Mouse (Mus musculus) cerebellum, postnatal 10 days (tissue): Measurements from ENCODE around the gene Sec1.

ENCODE experiments used
- DNase-seq, 2 experiments: peaks; one replicate each; pipeline ENCODE4 v3.0.0; 2021; ENCODE audit warnings: mixed read lengths in 2 of 2

Gene Sec1

GRCm38 (mm10) chr7:45639561-45640027, 54.6 kb downstream of the Sec1 start, which contains the start of gene Mamstr:
Gene Mamstr, plus strand, starts transcription at chr7:45639977.
- DNase-seq, result peak in 1 of 2 experiments; percentile 45

- DNase-seq, result peak; percentile 99
Measured at GRCm38 (mm10) chr7:45638623-45639401, 55.4 kb downstream of the Sec1 start.

- peak in 1 of 2 experiments; percentile 36 for DNase-seq
Measured at GRCm38 (mm10) chr7:45637710-45638109, 56.5 kb downstream of the Sec1 start.

GRCm38 (mm10) chr7:45635711-45636688, 58.2 kb downstream of the Sec1 start:
- no peak for DNase-seq

- DNase-seq, result no peak
Measured at GRCm38 (mm10) chr7:45634946-45635681, 59.1 kb downstream of the Sec1 start.

GRCm38 (mm10) chr7:45632499-45632898, 61.7 kb downstream of the Sec1 start:
- peak; percentile 75 to 77 for DNase-seq

- peak in 1 of 2 experiments; percentile 26 for DNase-seq
Measured at GRCm38 (mm10) chr7:45630064-45630907, 63.9 kb downstream of the Sec1 start.

GRCm38 (mm10) chr7:45628364-45629294, 65.6 kb downstream of the Sec1 start:
- DNase-seq, result peak; percentile 97 to 98
